Mouse (Mus musculus) layer of hippocampus, adult 8-10 months (tissue): ENCODE data around the gene Inpp5k. TPM values are rescaled to one million over a fixed set of nuclear protein-coding genes. Genes with fewer than 3 reads are reported as not detected.
A peak's percentile ranks its signal among the peaks of the same experiment; 100 is the strongest.

Experiments
- DNase-seq, 2 experiments: peaks; one replicate each; pipeline ENCODE4 v3.0.0; 2022; ENCODE audit warnings: low spot score in 2 of 2
- total RNA-seq, 4 experiments: library from RNA; stranded (reverse); gene quantifications; 2 replicates each; pipeline ENCODE4 v1.2.4; 2022

The Inpp5k gene
- total RNA-seq, 4 experiments from 2014 or later: 45.1 to 54.5 (median 50.2) TPM

GRCm38 (mm10) chr11:75653781-75654470 is 23.1 kb downstream of the Inpp5k start:
- DNase-seq: no peak

DNA sequence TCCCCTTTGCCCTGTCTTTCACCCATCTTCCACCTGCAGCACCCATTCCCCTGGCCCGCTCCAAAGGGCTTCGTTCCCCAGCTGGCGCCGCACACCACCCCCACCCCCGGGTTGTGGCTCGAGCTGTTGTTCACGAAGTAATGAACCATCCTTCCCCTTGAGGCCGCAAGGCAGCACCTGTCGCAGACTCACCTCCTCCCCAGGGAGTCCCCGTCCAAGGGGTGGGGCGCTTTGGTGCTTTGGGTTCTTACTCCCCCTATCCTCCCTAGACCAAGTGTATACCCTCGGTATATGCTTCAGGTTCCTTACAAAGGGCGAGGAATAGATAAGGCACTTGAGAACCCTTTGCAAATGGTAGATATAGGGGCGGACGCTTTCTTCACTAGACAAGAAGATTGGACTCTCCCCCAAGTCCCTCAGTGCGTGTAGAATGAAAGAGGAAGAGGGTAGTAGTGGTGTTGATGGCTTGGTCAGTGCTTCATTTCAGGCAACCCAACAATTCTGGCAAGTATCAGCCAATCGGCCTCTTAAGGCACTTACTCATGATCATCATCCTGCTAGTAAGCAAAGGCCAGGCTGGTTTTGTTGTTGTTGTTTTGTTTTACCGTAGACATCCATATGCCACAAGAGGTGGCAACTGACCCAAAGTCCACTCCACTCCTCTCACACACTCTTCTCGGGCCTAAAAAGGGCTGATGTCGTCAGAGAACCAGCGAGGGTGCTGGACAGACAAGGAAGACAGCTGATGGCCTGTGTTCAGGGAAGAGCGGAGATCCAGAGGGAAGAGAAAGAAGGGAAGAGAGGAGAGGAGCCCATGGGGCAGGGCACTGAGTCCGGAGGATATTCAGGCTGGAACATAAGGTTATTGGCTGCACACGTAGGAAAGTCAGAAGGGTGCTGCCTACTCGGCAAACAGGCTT is 23.9 kb downstream of the Inpp5k start:
- DNase-seq: no peak

DNA sequence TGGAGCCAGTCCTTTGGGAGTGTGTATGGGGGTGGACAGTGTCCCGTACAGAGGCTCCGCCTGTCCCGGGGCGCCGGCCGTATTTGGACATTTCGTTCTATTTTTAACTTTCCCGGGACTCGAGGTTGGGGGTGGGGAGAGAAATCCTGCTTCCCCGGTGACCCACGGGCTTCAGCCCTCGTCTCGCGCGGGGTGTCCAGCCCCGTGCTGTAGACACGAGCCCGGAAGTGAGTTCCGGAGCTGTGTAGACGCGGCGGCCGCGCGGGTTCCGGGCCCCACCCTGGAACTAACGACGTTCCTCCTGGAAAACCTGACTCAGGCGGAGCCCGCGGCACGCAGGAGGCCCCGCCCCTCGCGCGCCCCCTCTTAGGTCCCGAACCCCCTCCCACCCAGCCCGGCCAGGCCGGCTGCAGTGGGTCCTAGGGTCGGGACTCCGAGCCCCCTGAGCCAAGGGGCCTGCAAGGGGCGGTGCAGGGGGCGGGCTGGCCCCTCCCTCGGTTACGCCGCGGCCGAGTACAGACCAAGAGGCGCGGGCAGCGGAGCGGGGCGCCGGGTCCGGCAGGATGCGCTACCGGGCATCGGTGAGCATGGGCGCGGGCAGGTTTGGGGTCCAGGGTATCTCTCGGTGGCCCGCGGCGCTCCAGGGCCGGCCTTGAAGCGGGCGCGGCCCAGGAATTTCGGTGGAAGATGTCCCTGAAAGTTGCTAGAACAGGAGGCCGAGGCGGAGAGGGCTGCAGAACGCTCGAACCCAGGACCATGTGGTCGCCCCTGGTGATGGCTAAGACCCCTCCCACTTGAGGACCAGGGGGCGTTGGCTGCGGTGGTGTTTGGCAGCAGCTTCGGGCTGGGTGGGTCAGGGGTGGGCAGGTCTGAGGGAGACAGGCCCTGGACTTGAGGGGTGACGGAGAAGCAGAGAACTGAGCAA is 25.1 kb downstream of the Inpp5k start:
- peak in 1 of 2 experiments; percentile 42 for DNase-seq

DNA sequence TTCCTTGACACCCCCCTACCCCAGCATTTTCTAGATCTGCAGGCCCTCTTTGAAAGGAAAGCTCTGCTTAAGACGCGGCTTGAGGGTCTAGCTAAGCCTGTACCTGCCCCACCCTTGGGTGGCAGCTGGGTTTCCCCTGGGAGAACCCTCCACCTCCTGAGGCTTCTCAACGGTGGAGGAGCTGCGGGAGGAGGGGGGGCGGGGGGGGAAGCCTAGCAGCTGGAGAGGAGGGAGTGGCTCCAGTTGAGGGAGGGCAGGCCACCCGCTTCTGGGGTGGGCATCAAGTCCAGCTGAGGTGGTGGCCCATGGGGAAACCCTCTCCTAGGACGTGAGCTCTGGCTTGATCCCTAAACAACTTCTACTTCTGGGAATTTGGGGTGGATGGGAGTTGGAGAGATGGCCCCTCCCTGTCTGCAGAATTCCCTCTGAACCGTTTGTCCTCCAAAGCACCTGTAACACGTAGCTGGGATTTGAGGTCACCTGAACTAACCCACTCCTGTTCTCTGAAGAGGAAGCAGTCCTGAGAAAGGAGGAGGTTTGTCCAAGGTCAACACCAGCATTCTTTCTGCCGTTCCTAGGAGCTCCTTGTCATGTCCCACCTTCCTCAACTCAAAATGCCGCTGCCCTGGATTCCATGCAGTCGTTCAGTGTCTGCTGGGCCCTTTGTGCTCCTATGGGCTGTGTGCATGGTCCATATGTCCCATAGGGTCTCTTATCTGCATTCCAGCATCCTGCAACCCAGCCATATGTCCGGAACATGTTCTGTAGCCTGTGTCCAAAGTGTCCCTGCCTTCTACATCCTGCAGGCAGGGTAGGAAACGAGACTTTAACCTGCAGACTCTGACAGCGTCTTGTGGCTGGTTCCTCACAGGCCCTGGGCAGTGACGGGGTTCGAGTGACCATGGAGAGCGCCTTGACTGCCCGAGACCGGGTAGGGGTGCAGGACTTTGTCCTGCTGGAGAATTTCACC is 26.1 kb downstream of the Inpp5k start:
- DNase-seq: no peak

DNA sequence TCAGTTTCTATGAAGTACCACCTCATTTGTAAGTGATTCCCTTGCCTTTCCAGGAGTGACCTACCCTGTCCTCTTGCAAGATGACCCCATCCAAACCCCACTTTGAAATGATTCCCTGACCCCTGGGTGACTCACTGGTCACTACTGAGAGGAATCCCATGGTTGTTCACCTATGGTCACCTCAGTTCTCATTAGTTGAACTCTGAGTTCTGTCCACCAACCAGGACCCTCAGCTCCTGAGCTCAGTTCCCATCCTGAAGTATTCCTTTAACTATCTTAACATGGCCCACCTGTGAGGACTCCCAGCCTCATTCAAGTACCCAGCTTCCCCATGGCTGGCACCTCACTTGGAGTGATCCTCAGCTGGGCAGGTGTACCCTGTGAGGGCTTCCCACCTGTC is 27.1 kb downstream of the Inpp5k start:
- DNase-seq: no peak

DNA sequence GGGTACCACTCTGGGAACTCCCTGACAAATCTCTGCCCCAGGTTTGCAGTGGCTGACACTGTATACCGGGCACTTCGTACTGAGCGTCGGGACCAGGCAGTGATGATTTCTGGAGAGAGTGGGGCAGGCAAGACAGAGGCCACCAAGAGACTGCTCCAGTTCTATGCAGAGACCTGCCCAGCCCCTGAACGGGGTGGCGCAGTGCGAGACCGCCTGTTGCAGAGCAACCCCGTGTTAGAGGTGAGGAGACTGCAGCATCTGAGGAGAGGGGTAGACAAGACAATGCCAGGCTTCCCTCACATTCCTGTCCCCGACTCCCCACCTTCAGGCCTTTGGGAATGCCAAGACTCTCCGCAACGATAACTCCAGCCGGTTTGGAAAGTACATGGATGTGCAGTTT is 27.5 kb downstream of the Inpp5k start:
- DNase-seq: no peak

DNA sequence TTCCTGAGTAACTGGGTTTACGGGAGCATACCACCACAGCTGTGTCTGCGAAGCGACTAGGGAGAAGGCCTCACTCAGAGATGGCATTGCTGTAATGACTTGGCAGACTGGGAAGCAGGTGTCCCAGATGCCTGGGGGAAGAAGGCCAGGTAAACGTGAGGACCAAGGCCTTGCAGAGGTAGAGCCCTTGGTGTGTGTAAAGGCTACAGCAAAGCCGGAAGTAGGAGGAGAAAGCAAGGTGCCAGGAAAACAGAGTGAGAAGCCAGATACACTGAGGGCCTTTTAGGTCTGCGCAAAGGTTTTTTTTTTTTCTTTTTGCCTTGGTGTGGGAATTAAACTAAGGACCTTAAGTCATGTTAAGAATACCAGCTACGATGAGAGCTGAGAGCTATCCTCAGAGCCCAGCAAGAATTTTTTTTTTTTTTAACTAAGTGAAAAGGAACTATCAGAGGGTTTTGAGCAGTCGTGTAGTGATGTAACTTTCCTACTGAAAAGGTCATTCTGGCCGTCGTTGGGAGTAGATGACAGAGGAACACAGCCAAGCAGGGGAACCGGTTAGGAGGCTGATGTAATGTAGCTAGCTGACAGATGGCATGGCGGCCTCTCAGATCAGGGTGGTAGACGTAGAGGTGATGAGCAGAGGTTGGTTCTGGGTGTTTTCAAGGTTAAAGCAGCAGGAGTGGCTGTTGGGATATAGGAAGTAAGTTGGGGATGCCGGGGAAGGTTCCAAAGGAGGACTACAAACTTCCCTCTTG is 28.4 kb downstream of the Inpp5k start:
- no peak for DNase-seq

DNA sequence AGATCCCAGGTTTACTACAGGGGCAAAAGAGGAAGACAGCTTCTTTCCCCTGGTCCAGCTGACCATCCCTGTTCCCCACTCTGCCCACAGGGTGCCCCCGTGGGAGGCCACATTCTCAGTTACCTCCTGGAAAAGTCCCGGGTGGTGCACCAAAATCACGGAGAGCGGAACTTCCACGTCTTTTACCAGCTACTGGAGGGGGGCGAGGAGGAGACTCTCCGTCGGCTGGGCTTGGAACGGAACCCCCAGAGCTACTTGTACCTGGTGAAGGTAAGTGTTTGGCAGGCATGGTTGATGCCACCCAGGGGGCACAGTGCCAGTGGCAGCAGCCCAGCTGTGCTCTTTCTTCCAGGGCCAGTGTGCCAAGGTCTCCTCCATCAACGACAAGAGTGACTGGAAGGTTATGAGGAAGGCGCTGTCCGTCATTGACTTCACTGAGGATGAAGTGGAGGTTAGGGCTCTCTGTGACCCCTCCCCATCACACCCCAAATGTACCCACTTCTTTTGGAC is 29.3 kb downstream of the Inpp5k start:
- DNase-seq: no peak

GRCm38 (mm10) chr11:75660941-75661800 is 30.4 kb downstream of the Inpp5k start:
- DNase-seq: no peak

- no peak for DNase-seq
Measured at GRCm38 (mm10) chr11:75662131-75662530, 31.3 kb downstream of the Inpp5k start.

DNA sequence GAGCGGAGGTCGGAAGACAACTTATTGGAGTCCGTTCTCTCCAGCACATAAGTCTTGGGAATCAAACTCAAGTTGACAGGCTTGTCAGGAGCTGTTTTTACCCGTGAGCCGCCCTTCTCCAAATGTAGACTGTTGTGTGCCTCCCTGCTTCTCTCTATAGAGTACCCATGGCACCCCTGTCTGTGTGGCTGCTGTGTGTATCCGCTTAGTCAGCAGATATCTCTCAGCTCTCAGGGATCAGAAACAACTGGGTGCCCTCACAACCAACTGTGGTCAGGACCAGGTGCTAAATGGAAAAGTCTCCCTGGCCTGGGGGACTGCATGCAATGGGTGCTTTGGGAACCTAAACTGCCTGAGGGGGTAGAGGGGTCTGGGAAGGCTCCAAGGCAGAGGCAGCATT is 35.5 kb downstream of the Inpp5k start:
- DNase-seq: no peak

DNA sequence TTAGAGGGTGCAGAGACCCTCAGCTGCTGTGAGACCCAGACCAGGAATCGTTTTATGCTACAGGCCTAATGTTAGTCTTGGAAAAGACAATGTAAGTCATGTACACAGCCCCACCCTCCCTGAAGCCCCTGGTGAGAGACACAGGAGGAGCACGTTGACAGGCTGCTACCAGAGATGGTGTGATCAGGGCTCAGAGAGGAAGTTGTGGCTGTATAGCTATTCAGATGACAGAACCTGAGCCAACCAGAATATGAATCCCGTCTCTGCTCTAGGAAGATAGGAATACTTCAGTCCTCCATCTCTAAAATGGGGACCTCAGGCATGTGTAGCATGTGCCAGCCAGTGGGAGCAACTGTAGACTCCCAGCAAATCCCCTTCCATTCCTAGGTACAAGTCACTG is 37.8 kb downstream of the Inpp5k start:
- DNase-seq: no peak

DNA sequence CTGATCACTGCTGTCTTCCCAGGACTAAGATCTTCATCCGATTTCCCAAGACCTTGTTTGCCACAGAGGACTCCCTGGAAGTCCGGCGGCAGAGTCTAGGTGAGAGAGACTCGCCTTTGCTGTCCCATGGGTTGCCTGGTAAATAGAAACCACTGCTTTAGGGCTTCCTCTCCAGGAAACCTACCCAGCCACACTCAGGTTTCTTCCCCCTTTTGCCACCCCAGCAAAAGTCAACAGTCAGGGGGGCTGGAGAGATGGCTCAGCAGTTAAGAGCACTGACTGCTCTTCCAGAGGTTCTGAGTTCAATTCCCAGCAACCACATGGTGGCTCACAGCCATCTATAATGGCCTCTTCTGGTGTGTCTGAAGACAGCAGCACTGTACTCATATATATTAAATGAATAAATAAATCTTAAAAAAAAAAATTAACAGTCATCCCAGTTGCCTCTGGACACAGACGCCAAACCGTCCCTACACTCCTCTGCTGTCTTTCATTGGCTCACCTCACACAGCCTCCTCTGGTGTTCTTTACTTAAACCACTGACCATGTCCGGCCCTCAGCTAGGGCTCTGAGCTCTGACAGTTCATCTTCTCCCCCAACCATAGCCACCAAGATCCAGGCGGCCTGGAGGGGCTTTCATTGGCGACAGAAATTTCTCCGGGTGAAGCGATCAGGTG is 38.5 kb downstream of the Inpp5k start:
- DNase-seq: no peak

GRCm38 (mm10) chr11:75669853-75670200 is 39.0 kb downstream of the Inpp5k start:
- DNase-seq: no peak

DNA sequence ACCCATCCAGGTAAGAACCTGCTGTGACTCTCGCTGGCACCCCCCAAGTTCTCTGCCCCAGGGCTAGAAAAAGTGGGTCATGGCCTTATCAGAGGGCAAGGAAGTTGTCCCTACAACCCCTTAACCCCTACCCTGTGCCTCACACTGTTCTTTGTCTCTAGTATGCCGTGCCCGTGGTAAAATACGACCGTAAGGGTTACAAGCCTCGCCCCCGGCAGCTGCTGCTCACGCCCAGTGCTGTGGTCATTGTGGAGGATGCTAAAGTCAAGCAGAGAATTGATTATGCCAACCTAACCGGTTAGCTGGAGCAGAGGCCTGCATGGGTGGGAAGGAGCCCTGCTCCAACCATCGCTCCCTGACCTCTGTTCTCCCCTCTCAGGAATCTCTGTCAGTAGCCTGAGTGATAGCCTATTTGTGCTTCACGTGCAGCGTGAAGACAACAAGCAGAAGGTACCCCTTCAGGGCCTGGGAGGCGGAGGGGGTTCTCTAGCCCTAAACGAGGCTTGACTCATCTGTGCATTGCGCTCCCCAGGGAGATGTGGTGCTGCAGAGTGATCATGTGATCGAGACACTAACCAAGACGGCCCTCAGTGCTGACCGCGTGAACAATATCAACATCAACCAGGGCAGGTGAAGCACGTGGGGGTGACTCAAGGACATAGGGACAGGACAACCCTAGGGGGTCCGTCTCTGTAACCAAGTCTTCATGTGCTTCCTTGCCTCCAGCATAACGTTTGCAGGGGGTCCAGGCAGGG is 40.8 kb downstream of the Inpp5k start:
- no peak for DNase-seq

GRCm38 (mm10) chr11:75673411-75673810 is 42.6 kb downstream of the Inpp5k start:
- no peak for DNase-seq

DNA sequence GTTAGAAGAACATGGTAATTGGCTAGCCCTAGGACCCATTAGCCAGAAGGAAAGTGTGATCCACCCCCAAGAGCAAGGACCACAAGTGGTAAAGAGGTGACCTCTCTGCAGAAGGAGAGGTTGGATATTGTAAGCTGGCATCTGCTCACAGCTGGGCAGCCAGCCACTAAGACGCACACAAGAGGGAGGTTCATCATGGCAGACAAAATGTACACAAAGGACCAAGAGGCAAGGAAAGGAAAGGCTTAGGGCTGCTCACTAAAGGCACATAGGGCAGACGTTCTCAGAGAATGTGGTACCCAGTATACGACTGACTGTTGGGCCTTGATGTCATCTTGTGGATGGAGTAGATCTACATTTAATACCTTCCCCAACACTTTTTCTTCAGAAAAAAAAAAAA is 44.1 kb downstream of the Inpp5k start:
- DNase-seq: no peak
